Mouse (Mus musculus): ENCODE results near the gene Ppp1r16b. TPM values are rescaled to one million over a fixed set of nuclear protein-coding genes. Genes with fewer than 3 reads are reported as not detected.
A peak's percentile ranks its signal among the peaks of the same experiment; 100 is the strongest.

The Ppp1r16b gene
- total and polyA plus RNA-seq, 3 experiments: under 0.01 to 0.67 TPM; not detected in 1

DNA sequence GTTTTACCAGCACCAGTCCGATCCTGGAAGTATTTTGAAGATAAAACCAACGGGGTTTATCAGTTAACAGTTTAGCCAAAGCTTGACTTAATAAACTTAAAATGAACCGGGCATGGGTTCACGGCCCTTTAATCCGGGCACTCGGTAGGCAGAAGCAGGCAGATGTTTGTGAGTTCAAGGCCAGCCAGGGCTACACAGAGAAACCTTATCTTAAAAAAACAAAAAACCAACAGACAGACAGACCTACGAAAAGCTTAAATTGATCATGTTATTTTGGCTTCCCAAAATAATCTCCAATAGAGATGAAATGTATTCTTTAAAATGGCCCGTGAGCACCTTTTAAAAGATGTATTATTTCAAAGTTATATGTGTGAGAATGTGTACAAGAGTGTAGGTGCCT, 39.5 kb upstream of the Ppp1r16b start (continued):
- TF ChIP-seq KAT2A (conservative IDR thresholded peaks at IDR 0.05; ENCODE audit: low read depth, low read length) (no peak; the same call in 1 of the 2 replicates), MAFK (IDR thresholded peaks at IDR 0.05; ENCODE audit: borderline replicate concordance, low read depth, low read length) (no peak), TBP (IDR thresholded peaks at IDR 0.05; ENCODE audit: low read depth, low read length) (no peak), USF2 (IDR thresholded peaks at IDR 0.05; ENCODE audit: borderline replicate concordance in 1 of 2, insufficient read depth in 1 of 2, low read depth in 1 of 2, low read length in 2 of 2) (no peak), ZKSCAN1 (IDR thresholded peaks at IDR 0.05; ENCODE audit: low read depth, low read length) (no peak)

DNA sequence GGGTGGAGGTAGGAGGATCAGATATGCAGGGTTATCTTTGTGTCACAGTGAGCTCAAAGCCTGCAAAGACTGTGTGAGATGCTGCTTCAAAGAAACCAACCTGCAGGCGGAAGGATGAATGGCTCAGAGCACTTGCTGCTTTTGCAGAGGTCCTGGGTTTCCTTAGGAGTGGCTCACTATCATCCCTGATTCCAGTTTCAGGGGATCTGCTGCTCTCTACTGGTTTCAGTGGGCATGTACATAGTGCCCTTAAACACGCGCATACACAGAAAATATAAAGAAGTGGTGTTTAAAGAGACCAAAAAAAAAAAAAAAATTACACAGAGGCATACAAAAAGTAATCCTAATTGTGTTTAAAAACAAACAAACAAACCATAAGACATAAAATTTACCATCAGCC, 36.3 kb upstream of the Ppp1r16b start:
- no peak overlapping the region for H3K27ac ChIP-seq (ENCODE audit: control insufficient read depth, low read depth, low read length)
- H3K9me3 ChIP-seq (replicated peaks; ENCODE audit: insufficient read depth, low read length): no peaks in the 10 kb centered on the region
- H3K79me2 ChIP-seq (ENCODE audit: control insufficient read depth, insufficient read depth, low read length, poor library complexity): peaks cover 12% of the 10 kb centered on the region
- H3K4me3 ChIP-seq (ENCODE audit: control insufficient read depth in 1 of 2, insufficient read depth in 1 of 2, low read depth in 2 of 2, low read length in 2 of 2): no peak overlapping the region
- no peak overlapping the region for H3K9ac ChIP-seq (ENCODE audit: control insufficient read depth, low read depth, low read length, poor library complexity, severe bottlenecking)
- TF ChIP-seq POLR2AphosphoS2 (IDR thresholded peaks at IDR 0.05; ENCODE audit: low read length) (no peak), E2F4 (IDR thresholded peaks at IDR 0.05; ENCODE audit: borderline replicate concordance, low read depth, low read length) (no peak), RAD21 (IDR thresholded peaks at IDR 0.05; ENCODE audit: low read depth, low read length) (no peak; the same call in 1 of the 2 replicates), HCFC1 (IDR thresholded peaks at IDR 0.05; ENCODE audit: low read depth, low read length) (no peak), MAFK (IDR thresholded peaks at IDR 0.05; ENCODE audit: borderline replicate concordance, low read depth, low read length) (no peak), ZC3H11A (IDR thresholded peaks at IDR 0.05; ENCODE audit: low read depth, low read length) (no peak), SMC3 (IDR thresholded peaks at IDR 0.05; ENCODE audit: low read depth, low read length) (peak; percentile 12; the same call in 1 of the 2 replicates), CTCF (IDR thresholded peaks at IDR 0.05 in 2 of 3, conservative IDR thresholded peaks at IDR 0.05 in 1 of 3; ENCODE audit: control insufficient read depth in 1 of 3, insufficient read depth in 1 of 3, low read depth in 2 of 3, low read length in 3 of 3, poor library complexity in 1 of 3, severe bottlenecking in 1 of 3) (peak in 2 of 3 experiments; percentile 2 to 13; a peak in 1 of 6 replicates), USF2 (IDR thresholded peaks at IDR 0.05; ENCODE audit: borderline replicate concordance in 1 of 2, insufficient read depth in 1 of 2, low read depth in 1 of 2, low read length in 2 of 2) (no peak), POLR2A (IDR thresholded peaks at IDR 0.05; ENCODE audit: control insufficient read depth in 1 of 2, insufficient read depth in 1 of 2, low read depth in 1 of 2, low read length in 2 of 2, poor library complexity in 1 of 2) (no peak)
- H3K4me1 ChIP-seq (ENCODE audit: control insufficient read depth in 1 of 2, insufficient read depth in 2 of 2, low read length in 2 of 2): peaks cover 0 to 3% of the 10 kb centered on the region in 2 experiments; a peak in 1 of 4 replicates
- no peaks in the 10 kb centered on the region; a peak in 1 of 4 replicates for H3K27me3 ChIP-seq (ENCODE audit: control insufficient read depth in 1 of 2, insufficient read depth in 2 of 2, low read length in 2 of 2)
- DNase-seq (ENCODE audit: low read depth, low spot score): no peak
- H3K36me3 ChIP-seq (ENCODE audit: control insufficient read depth in 1 of 2, insufficient read depth in 2 of 2, low read length in 2 of 2): peaks cover 5 to 7% of the 10 kb centered on the region in 2 experiments; a peak in 3 of 4 replicates

DNA sequence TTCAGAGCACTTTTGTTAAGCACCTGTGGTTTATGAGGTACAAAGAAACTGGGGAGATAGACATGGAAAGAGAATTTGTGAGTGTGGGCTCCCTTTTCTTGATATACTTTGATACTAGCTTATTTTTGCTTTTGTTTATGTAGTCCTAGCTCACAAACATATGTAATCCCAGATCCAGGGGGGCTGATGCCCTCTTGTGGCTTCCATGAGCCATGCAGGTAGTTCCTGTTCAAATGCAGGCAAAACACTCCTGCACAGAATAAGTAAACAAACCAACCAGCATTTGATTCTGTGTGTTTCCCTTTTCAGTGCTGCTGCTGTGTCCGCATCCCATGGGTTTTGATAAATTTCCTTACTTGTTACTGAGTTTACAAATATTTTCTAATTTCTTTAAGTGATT, 35.8 kb upstream of the Ppp1r16b start:
- H3K9ac ChIP-seq (ENCODE audit: control insufficient read depth, low read depth, low read length, poor library complexity, severe bottlenecking): no peak overlapping the region
- H3K27me3 ChIP-seq (ENCODE audit: control insufficient read depth in 1 of 2, insufficient read depth in 2 of 2, low read length in 2 of 2): no peaks in the 10 kb centered on the region; a peak in 1 of 4 replicates
- TF ChIP-seq CTCF (IDR thresholded peaks at IDR 0.05 in 2 of 3, conservative IDR thresholded peaks at IDR 0.05 in 1 of 3; ENCODE audit: control insufficient read depth in 1 of 3, insufficient read depth in 1 of 3, low read depth in 2 of 3, low read length in 3 of 3, poor library complexity in 1 of 3, severe bottlenecking in 1 of 3) (peak; percentile 43 to 58 (median 51)), MYC (IDR thresholded peaks at IDR 0.05; ENCODE audit: low read depth, low read length) (no peak), RAD21 (IDR thresholded peaks at IDR 0.05; ENCODE audit: low read depth, low read length) (peak; percentile 30), SMC3 (IDR thresholded peaks at IDR 0.05; ENCODE audit: low read depth, low read length) (peak; percentile 46)
- peaks cover 0 to 3% of the 10 kb centered on the region in 2 experiments; a peak in 1 of 4 replicates for H3K4me1 ChIP-seq (ENCODE audit: control insufficient read depth in 1 of 2, insufficient read depth in 2 of 2, low read length in 2 of 2)
- H3K79me2 ChIP-seq (ENCODE audit: control insufficient read depth, insufficient read depth, low read length, poor library complexity): peaks cover 12% of the 10 kb centered on the region
- no peak for DNase-seq (ENCODE audit: low read depth, low spot score)
- no peak overlapping the region for H3K4me3 ChIP-seq (ENCODE audit: control insufficient read depth in 1 of 2, insufficient read depth in 1 of 2, low read depth in 2 of 2, low read length in 2 of 2)
- H3K27ac ChIP-seq (ENCODE audit: control insufficient read depth, low read depth, low read length): no peak overlapping the region
- H3K9me3 ChIP-seq (replicated peaks; ENCODE audit: insufficient read depth, low read length): no peaks in the 10 kb centered on the region
- peaks cover 5 to 7% of the 10 kb centered on the region in 2 experiments; a peak in 3 of 4 replicates for H3K36me3 ChIP-seq (ENCODE audit: control insufficient read depth in 1 of 2, insufficient read depth in 2 of 2, low read length in 2 of 2)
